Mouse (Mus musculus): Measurements from ENCODE around the gene Cirbp. TPM values are rescaled to one million over a fixed set of nuclear protein-coding genes. Genes with fewer than 3 reads are reported as not detected.

Cirbp gene
- polyA plus RNA-seq, 1 experiment from 2014 or later = 80.8 TPM

- 81% methylated on average over 15 of the region's 15 CpGs for WGBS
Observed at GRCm38 (mm10) chr10:80188453-80189024, 22.8 kb downstream of the Cirbp start.

GRCm38 (mm10) chr10:80189999-80190398, 24.2 kb downstream of the Cirbp start:
- 20% methylated on average over 21 of the region's 21 CpGs for WGBS
- Histone ChIP-seq H3K27me3 (ENCODE audit: control insufficient read depth, insufficient read depth, low read length) (peaks cover 25% of the 10 kb centered on the region), H3K27ac (ENCODE audit: low read length) (no peak overlapping the region), H3K9me3 (replicated peaks; ENCODE audit: control insufficient read depth, low read length) (no peaks in the 10 kb centered on the region), H3K36me3 (ENCODE audit: control insufficient read depth, insufficient read depth, low read length) (no peaks in the 10 kb centered on the region), H3K4me1 (ENCODE audit: control insufficient read depth, insufficient read depth, low read length) (peaks cover 3% of the 10 kb centered on the region; the same call in 1 of the 2 replicates), H3K4me3 (replicated peaks; ENCODE audit: low read length) (peak overlapping the region; percentile 36), H3K4me2 (ENCODE audit: low read depth, low read length) (peak overlapping the region; percentile 65), H3K9ac (ENCODE audit: low read length) (peak overlapping the region; percentile 62)
- no peak for ATAC-seq (ENCODE audit: insufficient read depth, low FRiP score)

More at GRCm38 (mm10) chr10:80188453-80189024, 22.8 kb downstream of the Cirbp start:
- Histone ChIP-seq H3K4me1 (ENCODE audit: control insufficient read depth, insufficient read depth, low read length) (peaks cover 3% of the 10 kb centered on the region; the same call in 1 of the 2 replicates), H3K27ac (ENCODE audit: low read length) (no peak overlapping the region), H3K9ac (ENCODE audit: low read length) (no peak overlapping the region), H3K36me3 (ENCODE audit: control insufficient read depth, insufficient read depth, low read length) (no peaks in the 10 kb centered on the region), H3K9me3 (replicated peaks; ENCODE audit: control insufficient read depth, low read length) (no peaks in the 10 kb centered on the region), H3K27me3 (ENCODE audit: control insufficient read depth, insufficient read depth, low read length) (peaks cover 25% of the 10 kb centered on the region), H3K4me3 (replicated peaks; ENCODE audit: low read length) (no peak overlapping the region), H3K4me2 (ENCODE audit: low read depth, low read length) (no peak overlapping the region)
- ATAC-seq (ENCODE audit: insufficient read depth, low FRiP score) = no peak

GRCm38 (mm10) chr10:80190491-80191051, 24.8 kb downstream of the Cirbp start:
- Histone ChIP-seq H3K4me3 (replicated peaks; ENCODE audit: low read length) (peak overlapping the region; percentile 36), H3K4me2 (ENCODE audit: low read depth, low read length) (peak overlapping the region; percentile 65), H3K27me3 (ENCODE audit: control insufficient read depth, insufficient read depth, low read length) (peaks cover 25% of the 10 kb centered on the region), H3K27ac (ENCODE audit: low read length) (no peak overlapping the region), H3K4me1 (ENCODE audit: control insufficient read depth, insufficient read depth, low read length) (peaks cover 3% of the 10 kb centered on the region; the same call in 1 of the 2 replicates), H3K9ac (ENCODE audit: low read length) (peak overlapping the region; percentile 62), H3K9me3 (replicated peaks; ENCODE audit: control insufficient read depth, low read length) (no peaks in the 10 kb centered on the region), H3K36me3 (ENCODE audit: control insufficient read depth, insufficient read depth, low read length) (no peaks in the 10 kb centered on the region)
- ATAC-seq (ENCODE audit: insufficient read depth, low FRiP score) = 0 out of 2 replicates have a peak, but pooled peaks have one; percentile 14
- WGBS = 1% methylated on average over 48 of the region's 48 CpGs

GRCm38 (mm10) chr10:80193976-80194375, 28.2 kb downstream of the Cirbp start:
- Histone ChIP-seq H3K9me3 (replicated peaks; ENCODE audit: control insufficient read depth, low read length) (no peaks in the 10 kb centered on the region), H3K27me3 (ENCODE audit: control insufficient read depth, insufficient read depth, low read length) (peaks cover 21% of the 10 kb centered on the region), H3K27ac (ENCODE audit: low read length) (no peak overlapping the region), H3K4me1 (ENCODE audit: control insufficient read depth, insufficient read depth, low read length) (peaks cover 3% of the 10 kb centered on the region; the same call in 1 of the 2 replicates), H3K9ac (ENCODE audit: low read length) (no peak overlapping the region; the same call in 1 of the 2 replicates), H3K4me2 (ENCODE audit: low read depth, low read length) (no peak overlapping the region), H3K36me3 (ENCODE audit: control insufficient read depth, insufficient read depth, low read length) (no peaks in the 10 kb centered on the region), H3K4me3 (replicated peaks; ENCODE audit: low read length) (no peak overlapping the region)
- ATAC-seq (ENCODE audit: insufficient read depth, low FRiP score) = no peak
- 77% methylated on average over 6 of the region's 6 CpGs for WGBS

- no peak for ATAC-seq (ENCODE audit: insufficient read depth, low FRiP score)
- Histone ChIP-seq H3K4me1 (ENCODE audit: control insufficient read depth, insufficient read depth, low read length) (peaks cover 3% of the 10 kb centered on the region; the same call in 1 of the 2 replicates), H3K9me3 (replicated peaks; ENCODE audit: control insufficient read depth, low read length) (no peaks in the 10 kb centered on the region), H3K27ac (ENCODE audit: low read length) (no peak overlapping the region), H3K9ac (ENCODE audit: low read length) (no peak overlapping the region; the same call in 1 of the 2 replicates), H3K36me3 (ENCODE audit: control insufficient read depth, insufficient read depth, low read length) (no peaks in the 10 kb centered on the region), H3K4me2 (ENCODE audit: low read depth, low read length) (no peak overlapping the region), H3K4me3 (replicated peaks; ENCODE audit: low read length) (no peak overlapping the region), H3K27me3 (ENCODE audit: control insufficient read depth, insufficient read depth, low read length) (peaks cover 21% of the 10 kb centered on the region)
- WGBS = 56% methylated on average over 8 of the region's 8 CpGs
Observed at GRCm38 (mm10) chr10:80194441-80194840, 28.7 kb downstream of the Cirbp start.

- no peak overlapping the region for H3K4me3 ChIP-seq (replicated peaks; ENCODE audit: low read length)
- H3K4me1 ChIP-seq (ENCODE audit: control insufficient read depth, insufficient read depth, low read length) = peaks cover 3% of the 10 kb centered on the region; the same call in 1 of the 2 replicates
- H3K27ac ChIP-seq (ENCODE audit: low read length) = no peak overlapping the region
- H3K9ac ChIP-seq (ENCODE audit: low read length) = no peak overlapping the region
- WGBS = 97% methylated on average over 1 of the region's 1 CpGs
- ATAC-seq (ENCODE audit: insufficient read depth, low FRiP score) = no peak
- no peaks in the 10 kb centered on the region for H3K36me3 ChIP-seq (ENCODE audit: control insufficient read depth, insufficient read depth, low read length)
- no peak overlapping the region for H3K4me2 ChIP-seq (ENCODE audit: low read depth, low read length)
- H3K9me3 ChIP-seq (replicated peaks; ENCODE audit: control insufficient read depth, low read length) = no peaks in the 10 kb centered on the region
- 0 out of 2 replicates have a peak, but pooled peaks cover 5% of the 10 kb centered on the region for H3K27me3 ChIP-seq (ENCODE audit: control insufficient read depth, insufficient read depth, low read length)
Observed at GRCm38 (mm10) chr10:80196167-80196566, 30.4 kb downstream of the Cirbp start.

- WGBS = 80% methylated on average over 33 of the region's 33 CpGs
Observed at GRCm38 (mm10) chr10:80196778-80197581, 31.2 kb downstream of the Cirbp start.

GRCm38 (mm10) chr10:80199440-80200008, 33.7 kb downstream of the Cirbp start:
- no peak overlapping the region for H3K4me2 ChIP-seq (ENCODE audit: low read depth, low read length)
- no peaks in the 10 kb centered on the region for H3K27me3 ChIP-seq (ENCODE audit: control insufficient read depth, insufficient read depth, low read length)
- H3K27ac ChIP-seq (ENCODE audit: low read length) = no peak overlapping the region
- H3K4me3 ChIP-seq (replicated peaks; ENCODE audit: low read length) = no peak overlapping the region
- H3K9me3 ChIP-seq (replicated peaks; ENCODE audit: control insufficient read depth, low read length) = no peaks in the 10 kb centered on the region
- no peak overlapping the region for H3K9ac ChIP-seq (ENCODE audit: low read length)
- H3K4me1 ChIP-seq (ENCODE audit: control insufficient read depth, insufficient read depth, low read length) = peaks cover 6% of the 10 kb centered on the region; the same call in 1 of the 2 replicates
- peak; percentile 86 for ATAC-seq (ENCODE audit: insufficient read depth, low FRiP score)
- WGBS = 50% methylated on average over 3 of the region's 3 CpGs
- no peaks in the 10 kb centered on the region for H3K36me3 ChIP-seq (ENCODE audit: control insufficient read depth, insufficient read depth, low read length)

More at GRCm38 (mm10) chr10:80196778-80197581, 31.2 kb downstream of the Cirbp start:
- H3K36me3 ChIP-seq (ENCODE audit: control insufficient read depth, insufficient read depth, low read length) = no peaks in the 10 kb centered on the region
- H3K27me3 ChIP-seq (ENCODE audit: control insufficient read depth, insufficient read depth, low read length) = 0 out of 2 replicates have a peak, but pooled peaks cover 2% of the 10 kb centered on the region
- no peak overlapping the region for H3K4me2 ChIP-seq (ENCODE audit: low read depth, low read length)
- no peak overlapping the region for H3K4me3 ChIP-seq (replicated peaks; ENCODE audit: low read length)
- H3K9ac ChIP-seq (ENCODE audit: low read length) = no peak overlapping the region
- H3K4me1 ChIP-seq (ENCODE audit: control insufficient read depth, insufficient read depth, low read length) = peaks cover 3% of the 10 kb centered on the region; the same call in 1 of the 2 replicates
- H3K27ac ChIP-seq (ENCODE audit: low read length) = no peak overlapping the region
- no peaks in the 10 kb centered on the region for H3K9me3 ChIP-seq (replicated peaks; ENCODE audit: control insufficient read depth, low read length)
- no peak for ATAC-seq (ENCODE audit: insufficient read depth, low FRiP score)

All from stomach, embryonic 16.5 days (tissue).